Mouse (Mus musculus) CH12.LX (cell line): ENCODE measurements at regions not wholly inside any gene's neighbourhood (a gene's known extent, or its start where the extent isn't known, plus 50 kb on each side); places are given as distances from the start of the nearest gene placed in this dataset.

Source experiments
- DNase-seq: peaks from one replicate; pipeline ENCODE4 v3.0.0-alpha.2; 2013; ENCODE audit errors: extremely low read depth
- H3K27ac ChIP-seq: 2 replicates; pipeline ENCODE4 v1.5.1; 2012; ENCODE audit warnings: low read depth, mild to moderate bottlenecking, control low read depth, moderate library complexity; ENCODE audit not compliant: insufficient read depth
- H3K27me3 ChIP-seq: replicated peaks from 2 replicates; pipeline ENCODE3; 2012; ENCODE audit warnings: inconsistent platforms
- H3K36me3 ChIP-seq, 2 experiments: replicated peaks in 1 of 2; 2 replicates each; pipeline versions ENCODE3 to v1.6.1; 2012; ENCODE audit warnings: inconsistent platforms in 1 of 2, low read length in 1 of 2, mild to moderate bottlenecking in 1 of 2, mixed read lengths in 1 of 2, moderate library complexity in 1 of 2; ENCODE audit not compliant: control insufficient read depth in 1 of 2, insufficient read depth in 1 of 2
- H3K4me1 ChIP-seq, 2 experiments: 2 replicates each; pipeline ENCODE4 v1.6.1; 2012; ENCODE audit warnings: inconsistent platforms in 1 of 2, moderate library complexity in 1 of 2; ENCODE audit not compliant: insufficient read depth in 2 of 2, control insufficient read depth in 1 of 2
- H3K4me2 ChIP-seq: 2 replicates; pipeline ENCODE4 v1.6.1; 2012; ENCODE audit warnings: low read depth, mild to moderate bottlenecking, control low read depth; ENCODE audit not compliant: poor library complexity, insufficient read depth, severe bottlenecking
- H3K4me3 ChIP-seq, 3 experiments: fragments of 150-350 bp in 1 of 3; sonication (generic) in 1 of 3; replicated peaks in 1 of 3; 2 replicates each; pipeline versions ENCODE3 to v1.5.1; 2011 to 2012; ENCODE audit warnings: low read depth in 2 of 3, low read length in 2 of 3, mild to moderate bottlenecking in 2 of 3, moderate library complexity in 2 of 3, control low read depth in 1 of 3, improper control_type of control experiment in 1 of 3, inconsistent platforms in 1 of 3, mixed read lengths in 1 of 3; ENCODE audit not compliant: poor library complexity in 1 of 3
- H3K79me2 ChIP-seq: replicated peaks from 2 replicates; pipeline ENCODE4 v1.6.1; 2012; ENCODE audit warnings: mild to moderate bottlenecking, moderate library complexity; ENCODE audit not compliant: control insufficient read depth, poor library complexity, insufficient read depth, severe bottlenecking; ENCODE audit errors: extremely low read depth
- H3K9ac ChIP-seq: 2 replicates; pipeline ENCODE4 v1.6.1; 2012; ENCODE audit warnings: low read depth, mild to moderate bottlenecking, control low read depth, moderate library complexity; ENCODE audit not compliant: insufficient read depth
- H3K9me3 ChIP-seq: replicated peaks from 2 replicates; pipeline ENCODE3; 2012; ENCODE audit warnings: low read length, inconsistent platforms, mixed read lengths
- BHLHE40 ChIP-seq: IDR thresholded peaks from 2 replicates; pipeline ENCODE4 v1.6.1; 2011; ENCODE audit warnings: mild to moderate bottlenecking, low read depth, low read length, improper control_type of control experiment
- CHD1 ChIP-seq: IDR thresholded peaks from 2 replicates; pipeline ENCODE4 v1.6.1; 2012; ENCODE audit warnings: low read depth, low read length, improper control_type of control experiment, inconsistent platforms
- CTCF ChIP-seq, 2 experiments: IDR thresholded peaks in 1 of 2; conservative IDR thresholded peaks in 1 of 2; 2 replicates each; pipeline ENCODE4 v1.5.1; 2011 to 2012; ENCODE audit warnings: low read depth in 2 of 2, low read length in 2 of 2, improper control_type of control experiment in 1 of 2, inconsistent platforms in 1 of 2, mild to moderate bottlenecking in 1 of 2, moderate library complexity in 1 of 2
- ELF1 ChIP-seq: IDR thresholded peaks from 2 replicates; pipeline ENCODE4 v1.6.1; 2014; ENCODE audit warnings: low read depth, mild to moderate bottlenecking, inconsistent platforms, low read length, improper control_type of control experiment
- EP300 ChIP-seq: IDR thresholded peaks from 2 replicates; pipeline ENCODE4 v1.6.1; 2011; ENCODE audit warnings: low read length, improper control_type of control experiment
- ETS1 ChIP-seq: conservative IDR thresholded peaks from 2 replicates; pipeline ENCODE4 v1.6.1; 2012; ENCODE audit warnings: low read depth, mild to moderate bottlenecking, inconsistent platforms, low read length, improper control_type of control experiment, moderate library complexity
- GABPA ChIP-seq: IDR thresholded peaks from 2 replicates; pipeline ENCODE4 v1.6.1; 2012; ENCODE audit warnings: low read depth, low read length, improper control_type of control experiment, inconsistent platforms; ENCODE audit not compliant: insufficient replicate concordance
- HCFC1 ChIP-seq: IDR thresholded peaks from 2 replicates; pipeline ENCODE4 v1.6.1; 2012; ENCODE audit warnings: low read depth, mild to moderate bottlenecking, inconsistent platforms, low read length, improper control_type of control experiment
- IRF4 ChIP-seq: IDR thresholded peaks from 2 replicates; pipeline ENCODE4 v1.6.1; 2014; ENCODE audit warnings: low read depth, mild to moderate bottlenecking, inconsistent platforms, low read length, improper control_type of control experiment
- JUN ChIP-seq: IDR thresholded peaks from 2 replicates; pipeline ENCODE4 v1.6.1; 2011; ENCODE audit warnings: low read depth, mild to moderate bottlenecking, low read length, improper control_type of control experiment, moderate library complexity; ENCODE audit not compliant: insufficient read depth
- JUND ChIP-seq: conservative IDR thresholded peaks from 2 replicates; pipeline ENCODE4 v1.6.1; 2011; ENCODE audit warnings: low read depth, low read length, improper control_type of control experiment
- KAT2A ChIP-seq: IDR thresholded peaks from 2 replicates; pipeline ENCODE4 v1.6.1; 2012; ENCODE audit warnings: low read length, improper control_type of control experiment, inconsistent platforms; ENCODE audit not compliant: insufficient replicate concordance
- MAFK ChIP-seq: IDR thresholded peaks from 2 replicates; pipeline ENCODE4 v1.6.1; 2011; ENCODE audit warnings: low read length, improper control_type of control experiment; ENCODE audit not compliant: insufficient replicate concordance
- MAZ ChIP-seq: IDR thresholded peaks from 2 replicates; pipeline ENCODE4 v1.6.1; 2012; ENCODE audit warnings: low read depth, mild to moderate bottlenecking, inconsistent platforms, low read length, improper control_type of control experiment, moderate library complexity
- MEF2A ChIP-seq: IDR thresholded peaks from 2 replicates; pipeline ENCODE4 v1.6.1; 2014; ENCODE audit warnings: low read depth, mild to moderate bottlenecking, inconsistent platforms, low read length, improper control_type of control experiment, borderline replicate concordance
- MXI1 ChIP-seq: IDR thresholded peaks from 2 replicates; pipeline ENCODE4 v1.6.1; 2011; ENCODE audit warnings: mild to moderate bottlenecking, low read depth, low read length, improper control_type of control experiment
- MYC ChIP-seq: IDR thresholded peaks from 2 replicates; pipeline ENCODE4 v1.6.1; 2011; ENCODE audit warnings: low read depth, mild to moderate bottlenecking, improper control_type of control experiment, low read length
- NRF1 ChIP-seq: IDR thresholded peaks from 2 replicates; pipeline ENCODE4 v1.6.1; 2014; ENCODE audit warnings: low read depth, mild to moderate bottlenecking, inconsistent platforms, low read length, improper control_type of control experiment, moderate library complexity
- PAX5 ChIP-seq: IDR thresholded peaks from 2 replicates; pipeline ENCODE4 v1.6.1; 2012; ENCODE audit warnings: low read length, inconsistent platforms, mixed read lengths
- POLR2A ChIP-seq: IDR thresholded peaks from 2 replicates; pipeline ENCODE4 v1.6.1; 2011; ENCODE audit warnings: low read depth, mild to moderate bottlenecking, improper control_type of control experiment, low read length
- POLR2AphosphoS2 ChIP-seq: IDR thresholded peaks from 2 replicates; pipeline ENCODE4 v1.6.1; 2011; ENCODE audit warnings: low read depth, low read length, improper control_type of control experiment
- RAD21 ChIP-seq: IDR thresholded peaks from 2 replicates; pipeline ENCODE4 v1.6.1; 2011; ENCODE audit warnings: low read depth, mild to moderate bottlenecking, low read length, improper control_type of control experiment, moderate library complexity
- SIN3A ChIP-seq: IDR thresholded peaks from 2 replicates; pipeline ENCODE4 v1.6.1; 2012; ENCODE audit warnings: low read length, improper control_type of control experiment, inconsistent platforms
- SMC3 ChIP-seq: IDR thresholded peaks from 2 replicates; pipeline ENCODE4 v1.6.1; 2011; ENCODE audit warnings: low read depth, low read length, improper control_type of control experiment
- TBP ChIP-seq: conservative IDR thresholded peaks from 2 replicates; pipeline ENCODE4 v1.6.1; 2011; ENCODE audit warnings: low read depth, low read length, improper control_type of control experiment
- TCF12 ChIP-seq: IDR thresholded peaks from 2 replicates; pipeline ENCODE4 v1.6.1; 2014; ENCODE audit warnings: low read depth, mild to moderate bottlenecking, inconsistent platforms, low read length, improper control_type of control experiment
- UBTF ChIP-seq: IDR thresholded peaks from 2 replicates; pipeline ENCODE4 v1.6.1; 2012; ENCODE audit warnings: low read depth, mild to moderate bottlenecking, inconsistent platforms, low read length, improper control_type of control experiment, moderate library complexity
- USF1 ChIP-seq: IDR thresholded peaks from 2 replicates; pipeline ENCODE4 v1.6.1; 2014; ENCODE audit warnings: low read depth, mild to moderate bottlenecking, inconsistent platforms, low read length, improper control_type of control experiment
- USF2 ChIP-seq: conservative IDR thresholded peaks from 2 replicates; pipeline ENCODE4 v1.6.1; 2011; ENCODE audit warnings: low read depth, low read length, improper control_type of control experiment
- ZKSCAN1 ChIP-seq: IDR thresholded peaks from 2 replicates; pipeline ENCODE4 v1.6.1; 2012; ENCODE audit warnings: low read depth, inconsistent platforms, low read length, improper control_type of control experiment, borderline replicate concordance
- ZMIZ1 ChIP-seq: IDR thresholded peaks from 2 replicates; pipeline ENCODE4 v1.6.1; 2012; ENCODE audit warnings: low read depth, mild to moderate bottlenecking, inconsistent platforms, low read length, improper control_type of control experiment
- ZNF384 ChIP-seq: IDR thresholded peaks from 2 replicates; pipeline ENCODE4 v1.6.1; 2012; ENCODE audit warnings: low read depth, low read length, improper control_type of control experiment, inconsistent platforms
- dilution Hi-C: fragments of 300-500 bp; cut with MboI; formaldehyde crosslinking; loops from 2 replicates; pipeline ENCODE4 v1.14.3; 2020; ENCODE audit warnings: low sequenced_read_pairs; ENCODE audit not compliant: extremely low pct_unique_long_range_greater_than_20kb, extremely low pct_ligation_motif_present
- in situ Hi-C: fragments of 300-500 bp; cut with MboI; formaldehyde crosslinking; loops from 3 replicates; pipeline ENCODE4 v1.14.3; 2019; ENCODE audit warnings: low sequenced_read_pairs, low pct_ligation_motif_present, low pct_unique_long_range_greater_than_20kb, mixed read lengths

DNA sequence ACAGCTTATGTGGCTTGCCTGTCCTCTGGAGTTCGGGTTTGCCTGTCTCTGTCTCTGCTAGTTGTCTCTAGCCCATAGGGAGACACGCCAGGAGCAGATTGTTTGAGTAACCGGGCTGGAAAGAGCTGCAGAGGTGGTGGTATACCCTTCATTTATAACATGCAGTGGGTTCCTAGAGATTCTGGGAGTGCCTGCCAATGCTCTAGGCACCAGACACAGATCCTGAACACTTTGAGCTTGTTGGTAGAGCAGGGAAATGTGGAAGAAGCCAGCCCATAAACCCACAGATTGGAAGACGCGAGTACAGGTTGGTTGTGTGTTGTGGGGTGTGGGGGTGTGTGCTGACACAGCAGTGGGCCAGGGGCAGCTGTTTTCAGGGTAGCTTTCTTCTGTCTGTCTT is 255.9 kb downstream of the Diras2 start:
- no peak overlapping the region for H3K9ac ChIP-seq
- no peaks in the 10 kb centered on the region for H3K36me3 ChIP-seq
- in situ Hi-C loops (loop anchor here (5.0 kb wide), 1 partner anchor 257 kb away; the partner anchor contains the start of gene Diras2), dilution Hi-C loops (no loop called here)
- no peak overlapping the region for H3K27ac ChIP-seq
- H3K4me3 ChIP-seq, result no peak overlapping the region
- no peaks in the 10 kb centered on the region for H3K27me3 ChIP-seq
- no peak for TF ChIP-seq ZNF384
- no peak for TF ChIP-seq ETS1
- no peak for TF ChIP-seq GABPA
- no peak overlapping the region for H3K4me2 ChIP-seq
- peaks cover 2% of the 10 kb centered on the region for H3K9me3 ChIP-seq
- DNase-seq, result no peak
- H3K4me1 ChIP-seq, result peaks cover 8 to 36% of the 10 kb centered on the region in 2 experiments
- no peaks in the 10 kb centered on the region for H3K79me2 ChIP-seq

GRCm38 (mm10) chr13:52275675-52276074 is 255.4 kb downstream of the Diras2 start:
- no peaks in the 10 kb centered on the region for H3K36me3 ChIP-seq
- dilution Hi-C loops, result no loop called here
- H3K4me1 ChIP-seq, result peaks cover 11 to 39% of the 10 kb centered on the region in 2 experiments
- H3K4me2 ChIP-seq, result peak overlapping the region; percentile 25; the same call in 1 of the 2 replicates
- in situ Hi-C loops, result loop anchor here (5.0 kb wide), 1 partner anchor 257 kb away; the partner anchor contains the start of gene Diras2
- no peak overlapping the region for H3K9ac ChIP-seq
- H3K9me3 ChIP-seq, result peaks cover 2% of the 10 kb centered on the region
- H3K27me3 ChIP-seq, result no peaks in the 10 kb centered on the region
- no peak overlapping the region for H3K27ac ChIP-seq
- DNase-seq, result peak; percentile 79
- no peaks in the 10 kb centered on the region for H3K79me2 ChIP-seq
- H3K4me3 ChIP-seq, result no peak overlapping the region
- TF ChIP-seq TBP (no peak), MYC (0 out of 2 replicates have a peak, but pooled peaks have one; percentile 47), CHD1 (no peak), MAZ (0 out of 2 replicates have a peak, but pooled peaks have one; percentile 23), EP300 (no peak), USF2 (no peak), MAFK (no peak), ZKSCAN1 (no peak), ZMIZ1 (no peak), MXI1 (no peak), CTCF (conservative IDR thresholded peaks at IDR 0.05 in 1 of 2, IDR thresholded peaks at IDR 0.05 in 1 of 2; ENCODE audit: low read depth in 2 of 2, low read length in 2 of 2) (peak; percentile 75 to 93), GABPA (no peak), RAD21 (peak; percentile 97), USF1 (no peak), IRF4 (peak; percentile 54; the same call in 1 of the 2 replicates), JUN (no peak), TCF12 (0 out of 2 replicates have a peak, but pooled peaks have one; percentile 43), NRF1 (no peak), JUND (no peak; the same call in 1 of the 2 replicates), ETS1 (no peak), SIN3A (0 out of 2 replicates have a peak, but pooled peaks have one; percentile 32), ZNF384 (no peak), POLR2AphosphoS2 (no peak), HCFC1 (no peak), POLR2A (no peak), BHLHE40 (peak; percentile 63), PAX5 (no peak), KAT2A (no peak), ELF1 (no peak; the same call in 1 of the 2 replicates), UBTF (no peak), MEF2A (peak; percentile 40; the same call in 1 of the 2 replicates), SMC3 (peak; percentile 94)
